In the genomic region with DNA sequence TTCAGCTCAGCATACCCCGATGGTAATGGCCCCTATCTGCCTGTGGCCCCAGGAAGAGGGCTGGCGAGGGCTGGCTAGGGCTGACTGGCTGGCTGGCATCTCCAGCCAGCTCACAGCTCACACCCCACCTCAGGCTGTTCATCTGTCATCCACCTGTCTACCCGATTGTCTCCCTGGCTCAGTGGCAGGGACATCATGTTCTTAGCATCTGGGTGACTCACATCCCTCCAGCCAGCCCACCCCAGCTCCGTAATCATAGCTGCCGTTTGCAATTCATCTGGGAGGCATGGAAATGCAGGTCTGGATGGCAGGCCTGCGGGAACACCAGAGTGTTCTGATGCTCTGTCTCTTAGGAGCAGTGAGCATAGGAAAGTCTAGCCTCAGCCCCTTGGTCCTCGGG, we compare ENCODE assay signal across 28 mouse cellular contexts. TPM values are rescaled to one million over a fixed set of nuclear protein-coding genes. Genes with fewer than 3 reads are reported as not detected.
DNase-seq lines count a peak whose midpoint lies in the region; ATAC-seq and TF ChIP-seq lines count a peak whose summit lies in the region.
"Had no signal": no experiment of that assay in that cellular context is flagged by ENCODE, and none has a peak within 500 bp of the region (broad histone marks: within the 10 kb centered on the region; RNA-seq: fewer than 3 reads in every experiment).

No protein-coding gene starts in this region.

- no peaks in the 10 kb centered on the region for H3K4me1 ChIP-seq in hindbrain, embryonic 16.5 days (ENCODE audit: control insufficient read depth, insufficient read depth, low read depth, low read length)
- H3K4me1 ChIP-seq in hindbrain, embryonic 13.5 days (replicated peaks) = no peaks in the 10 kb centered on the region
- no peaks in the 10 kb centered on the region for H3K4me1 ChIP-seq in lung, postnatal 0 days (ENCODE audit: insufficient read depth, low read depth, low read length)
- H3K4me1 ChIP-seq: embryonic facial prominence, embryonic 13.5 days; forebrain, embryonic 12.5 days; limb, embryonic 10.5 days; liver, embryonic 15.5 days; lung, embryonic 15.5 days; midbrain, embryonic 10.5 days; neural tube, embryonic 13.5 days had no signal

- 63% methylated on average over 7 of the region's 7 CpGs for WGBS in hindbrain, embryonic 16.5 days
- WGBS in hindbrain, embryonic 13.5 days = 76% methylated on average over 7 of the region's 7 CpGs
- 72% methylated on average over 7 of the region's 7 CpGs for WGBS in lung, postnatal 0 days

- H3K9me3 ChIP-seq in hindbrain, embryonic 16.5 days (ENCODE audit: control insufficient read depth, low read length) = no peaks in the 10 kb centered on the region
- H3K9me3 ChIP-seq in hindbrain, embryonic 13.5 days = no peaks in the 10 kb centered on the region
- no peaks in the 10 kb centered on the region for H3K9me3 ChIP-seq in lung, postnatal 0 days (ENCODE audit: low read length)
- H3K9me3 ChIP-seq: embryonic facial prominence, embryonic 13.5 days; forebrain, embryonic 12.5 days; heart, embryonic 10.5 days; limb, embryonic 10.5 days; liver, embryonic 15.5 days; lung, embryonic 15.5 days; midbrain, embryonic 10.5 days; neural tube, embryonic 13.5 days had no signal

- 0 out of 2 replicates have a peak, but pooled peaks have one; percentile 31 for ATAC-seq in hindbrain, embryonic 16.5 days
- no peak for ATAC-seq in hindbrain, embryonic 13.5 days (ENCODE audit: low FRiP score)
- ATAC-seq in lung, postnatal 0 days = 0 out of 2 replicates have a peak, but pooled peaks have one; percentile 16
- ATAC-seq in Patski = peak; percentile 51
- ATAC-seq: hindbrain, postnatal 0 days; intestine, embryonic 16.5 days; midbrain, embryonic 16.5 days had no signal

- H3K4me3 ChIP-seq in hindbrain, embryonic 16.5 days (ENCODE audit: low read length) = no peak overlapping the region
- no peak overlapping the region for H3K4me3 ChIP-seq in hindbrain, embryonic 13.5 days
- no peak overlapping the region for H3K4me3 ChIP-seq in lung, postnatal 0 days (ENCODE audit: low read depth, low read length)
- H3K4me3 ChIP-seq: embryonic facial prominence, embryonic 13.5 days; erythroblast, embryonic 14.5 days; forebrain, embryonic 12.5 days; heart, embryonic 10.5 days; limb, embryonic 10.5 days; liver, embryonic 15.5 days; lung, embryonic 15.5 days; midbrain, embryonic 10.5 days; myocyte; neural tube, embryonic 13.5 days had no signal

- no peak overlapping the region for H3K9ac ChIP-seq in hindbrain, embryonic 16.5 days (ENCODE audit: low read depth, low read length)
- H3K9ac ChIP-seq in hindbrain, embryonic 13.5 days = no peak overlapping the region; the same call in 1 of the 2 replicates
- no peak overlapping the region for H3K9ac ChIP-seq in lung, postnatal 0 days (replicated peaks; ENCODE audit: low read depth)
- H3K9ac ChIP-seq: embryonic facial prominence, embryonic 13.5 days; forebrain, embryonic 12.5 days; liver, embryonic 15.5 days; lung, embryonic 15.5 days; neural tube, embryonic 13.5 days had no signal

- POLR2A ChIA-PET in Patski (lab: Charles Lee) = interaction anchor here (0.7 to 1.1 kb wide), 2 partner anchors 22 to 26 kb away, joined by 3 read pairs; no protein-coding TSS in a partner anchor

- intact Hi-C loops in heart, postnatal 36 days (cut with DNase I) = no loop called here

- DNase-seq in lung, postnatal 0 days (ENCODE audit: low spot score) = no peak
- no peak for DNase-seq in lung, postnatal 36 days
- peak; percentile 64 for DNase-seq in Patski (ENCODE audit: low read depth, low spot score)
- peak; percentile 27 to 52 for DNase-seq in right cerebral cortex, postnatal 36 days (ENCODE audit: low spot score in 2 of 2)
- DNase-seq in heart, postnatal 36 days = no peak
- DNase-seq: cerebellum, adult 8-10 months; cerebellum, postnatal 36 days; embryo, embryonic 11 days; kidney, adult 9 months; kidney, postnatal 25 days; liver; retina, postnatal 1 day; thymus, postnatal 14 days had no signal

- H3K4me2 ChIP-seq in hindbrain, embryonic 16.5 days (ENCODE audit: low read length) = no peak overlapping the region
- no peak overlapping the region for H3K4me2 ChIP-seq in hindbrain, embryonic 13.5 days
- no peak overlapping the region for H3K4me2 ChIP-seq in lung, postnatal 0 days (replicated peaks; ENCODE audit: low read depth, low read length)
- H3K4me2 ChIP-seq: embryonic facial prominence, embryonic 13.5 days; forebrain, embryonic 12.5 days; liver, embryonic 15.5 days; lung, embryonic 15.5 days; neural tube, embryonic 13.5 days had no signal

- TF ChIP-seq CTCF in lung, postnatal 0 days (IDR thresholded peaks at IDR 0.05) = no peak
- TF ChIP-seq CTCF in Patski (IDR thresholded peaks at IDR 0.05) = no peak

- in situ Hi-C loops in Patski (cut with MboI; ENCODE audit: low pct_unique_long_range_greater_than_20kb) = no loop called here

- H3K27ac ChIP-seq in hindbrain, embryonic 16.5 days (ENCODE audit: low read depth, low read length) = no peak overlapping the region
- no peak overlapping the region for H3K27ac ChIP-seq in hindbrain, embryonic 13.5 days
- no peak overlapping the region for H3K27ac ChIP-seq in lung, postnatal 0 days (ENCODE audit: low read length)
- H3K27ac ChIP-seq: embryonic facial prominence, embryonic 13.5 days; forebrain, embryonic 12.5 days; heart, embryonic 10.5 days; hindbrain, postnatal 0 days; limb, embryonic 10.5 days; liver, embryonic 15.5 days; lung, embryonic 15.5 days; midbrain, embryonic 10.5 days; neural tube, embryonic 13.5 days had no signal

- no peaks in the 10 kb centered on the region for H3K27me3 ChIP-seq in hindbrain, embryonic 16.5 days (replicated peaks; ENCODE audit: control insufficient read depth, insufficient read depth, low read length)
- H3K27me3 ChIP-seq in hindbrain, embryonic 13.5 days = peaks cover 4% of the 10 kb centered on the region; the same call in 1 of the 2 replicates
- no peaks in the 10 kb centered on the region for H3K27me3 ChIP-seq in lung, postnatal 0 days (replicated peaks; ENCODE audit: insufficient read depth, low read length)
- no peaks in the 10 kb centered on the region for H3K27me3 ChIP-seq in Patski
- H3K27me3 ChIP-seq: embryonic facial prominence, embryonic 13.5 days; liver, embryonic 15.5 days; lung, embryonic 15.5 days; neural tube, embryonic 13.5 days had no signal

- CTCF ChIA-PET in Patski (lab: Charles Lee) = no interaction called here

- H3K36me3 ChIP-seq in hindbrain, embryonic 16.5 days (ENCODE audit: control insufficient read depth, insufficient read depth, low read length) = no peaks in the 10 kb centered on the region
- no peaks in the 10 kb centered on the region for H3K36me3 ChIP-seq in hindbrain, embryonic 13.5 days
- H3K36me3 ChIP-seq in lung, postnatal 0 days (ENCODE audit: insufficient read depth, low read length) = no peaks in the 10 kb centered on the region
- H3K36me3 ChIP-seq: embryonic facial prominence, embryonic 13.5 days; forebrain, embryonic 12.5 days; heart, embryonic 10.5 days; limb, embryonic 10.5 days; liver, embryonic 15.5 days; lung, embryonic 15.5 days; midbrain, embryonic 10.5 days; neural tube, embryonic 13.5 days had no signal

- no peak for TF ChIP-seq EP300 in lung, postnatal 0 days (IDR thresholded peaks at IDR 0.05)

RNA-seq across cellular contexts. Expression of gene Ddost, which starts 26.2 kb away (rescaled TPM):
- polyA plus RNA-seq in hindbrain, embryonic 16.5 days (2015; fragmentation: Nextera tagmentation; extraction: Ambion mirVana) = 232 and 238 TPM in 2 replicates
- 208 and 213 TPM in 2 replicates for polyA plus RNA-seq in hindbrain, embryonic 13.5 days (2015; fragmentation: Nextera tagmentation; extraction: Ambion mirVana)
- 184 and 195 TPM in 2 replicates for polyA plus RNA-seq in lung, postnatal 0 days (2015; fragmentation: Nextera tagmentation; extraction: Ambion mirVana)
- polyA plus RNA-seq in Patski (2021) = 164 TPM
- 10 to 100 TPM; 63.7 to 64.2 TPM for total RNA-seq in heart, postnatal 36 days (2021)

RNA-seq across cellular contexts. Expression of gene Kif17, which starts 28.1 kb away (rescaled TPM):
- polyA plus RNA-seq in hindbrain, embryonic 16.5 days (2015; fragmentation: Nextera tagmentation; extraction: Ambion mirVana) = 4.2 and 4.5 TPM in 2 replicates
- polyA plus RNA-seq in hindbrain, embryonic 13.5 days (2015; fragmentation: Nextera tagmentation; extraction: Ambion mirVana) = 2.5 and 2.6 TPM in 2 replicates
- polyA plus RNA-seq in lung, postnatal 0 days (2015; fragmentation: Nextera tagmentation; extraction: Ambion mirVana) = 0.37 and 1.1 TPM in 2 replicates
- polyA plus RNA-seq in Patski (2021) = 1.6 TPM
- total RNA-seq in heart, postnatal 36 days (2021) = under 1 TPM in 1 of 2 experiments, not detected in 1; 0.08 TPM

RNA-seq across cellular contexts. Expression of gene Sh2d5, which starts 28.1 kb away (rescaled TPM):
- polyA plus RNA-seq in hindbrain, embryonic 16.5 days (2015; fragmentation: Nextera tagmentation; extraction: Ambion mirVana) = 18.5 and 21.6 TPM in 2 replicates
- polyA plus RNA-seq in hindbrain, embryonic 13.5 days (2015; fragmentation: Nextera tagmentation; extraction: Ambion mirVana) = 11.1 and 12.3 TPM in 2 replicates
- 0.14 and 0.18 TPM in 2 replicates for polyA plus RNA-seq in lung, postnatal 0 days (2015; fragmentation: Nextera tagmentation; extraction: Ambion mirVana)
- 0.91 TPM for polyA plus RNA-seq in Patski (2021)
- not detected for total RNA-seq in heart, postnatal 36 days (2021)

RNA-seq across cellular contexts. Expression of gene Pink1, which starts 47.8 kb away (rescaled TPM):
- 100 and 108 TPM in 2 replicates for polyA plus RNA-seq in hindbrain, embryonic 16.5 days (2015; fragmentation: Nextera tagmentation; extraction: Ambion mirVana)
- polyA plus RNA-seq in hindbrain, embryonic 13.5 days (2015; fragmentation: Nextera tagmentation; extraction: Ambion mirVana) = 91.0 and 93.8 TPM in 2 replicates
- polyA plus RNA-seq in lung, postnatal 0 days (2015; fragmentation: Nextera tagmentation; extraction: Ambion mirVana) = 129 and 144 TPM in 2 replicates
- polyA plus RNA-seq in Patski (2021) = 58.2 TPM
- 100 to 1,000 TPM; 629 to 755 TPM for total RNA-seq in heart, postnatal 36 days (2021)

Comparison
In these comparisons a context has a peak if more than half of its experiments do, and no peak if none do; other contexts are left out.
1. DNase-seq: peak in Patski (single experiment) and right cerebral cortex, postnatal 36 days (2 of 2); none in lung, postnatal 0 days (single experiment), lung, postnatal 36 days (single experiment) and heart, postnatal 36 days (0 of 2).